Mouse (Mus musculus) midbrain, embryonic 13.5 days (tissue): ENCODE measurements around the gene Ubqln2. TPM values are rescaled to one million over a fixed set of nuclear protein-coding genes. Genes with fewer than 3 reads are reported as not detected.

Experiments used
- ATAC-seq: fragments of 200-750 bp; cut with Nextera tagmentation; 2 replicates; pipeline ENCODE4 v1.8.0; 2017; ENCODE audit warnings: mild to moderate bottlenecking, moderate TSS enrichment, moderate library complexity
- H3K27ac ChIP-seq: fragments of 300-500 bp; sonication (generic); 2 replicates; pipeline ENCODE4 v1.5.1; 2015; ENCODE audit warnings: inconsistent platforms, mild to moderate bottlenecking, moderate library complexity
- H3K27me3 ChIP-seq: fragments of 300-500 bp; sonication (generic); 2 replicates; pipeline ENCODE4 v1.6.1; 2015; ENCODE audit warnings: mild to moderate bottlenecking, inconsistent platforms
- H3K36me3 ChIP-seq: fragments of 300-500 bp; sonication (generic); 2 replicates; pipeline ENCODE4 v1.6.1; 2015; ENCODE audit warnings: mild to moderate bottlenecking, inconsistent platforms
- H3K4me1 ChIP-seq: fragments of 300-500 bp; sonication (generic); replicated peaks from 2 replicates; pipeline ENCODE4 v1.6.1; 2015; ENCODE audit warnings: inconsistent platforms
- H3K4me2 ChIP-seq: fragments of 300-500 bp; sonication (generic); replicated peaks from 2 replicates; pipeline ENCODE4 v1.6.1; 2015; ENCODE audit warnings: moderate library complexity, mild to moderate bottlenecking, inconsistent platforms
- H3K4me3 ChIP-seq: fragments of 300-500 bp; sonication (generic); replicated peaks from 2 replicates; pipeline ENCODE4 v1.5.1; 2015; ENCODE audit warnings: mild to moderate bottlenecking, inconsistent platforms
- H3K9ac ChIP-seq: fragments of 300-500 bp; sonication (generic); replicated peaks from 2 replicates; pipeline ENCODE4 v1.6.1; 2015; ENCODE audit warnings: mild to moderate bottlenecking, inconsistent platforms
- H3K9me3 ChIP-seq: fragments of 300-500 bp; sonication (generic); 2 replicates; pipeline ENCODE4 v1.6.1; 2016; ENCODE audit warnings: mild to moderate bottlenecking, inconsistent platforms
- WGBS: fragments of 180-500 bp; shearing (Covaris S2); methylation state at CpG from one replicate; pipeline ENCODE4 v1.1.7; 2015; 5-methylcytosine and 5-hydroxymethylcytosine counted together
- polyA plus RNA-seq: library from polyadenylated mRNA; unstranded; fragments of >200 nt; fragmentation: Nextera tagmentation; extraction: Ambion mirVana; gene quantifications from 2 replicates; pipeline ENCODE4 v1.2.1, GENCODE M21; 2015

Gene Ubqln2
- polyA plus RNA-seq = 57.5 and 59.3 TPM in 2 replicates

DNA sequence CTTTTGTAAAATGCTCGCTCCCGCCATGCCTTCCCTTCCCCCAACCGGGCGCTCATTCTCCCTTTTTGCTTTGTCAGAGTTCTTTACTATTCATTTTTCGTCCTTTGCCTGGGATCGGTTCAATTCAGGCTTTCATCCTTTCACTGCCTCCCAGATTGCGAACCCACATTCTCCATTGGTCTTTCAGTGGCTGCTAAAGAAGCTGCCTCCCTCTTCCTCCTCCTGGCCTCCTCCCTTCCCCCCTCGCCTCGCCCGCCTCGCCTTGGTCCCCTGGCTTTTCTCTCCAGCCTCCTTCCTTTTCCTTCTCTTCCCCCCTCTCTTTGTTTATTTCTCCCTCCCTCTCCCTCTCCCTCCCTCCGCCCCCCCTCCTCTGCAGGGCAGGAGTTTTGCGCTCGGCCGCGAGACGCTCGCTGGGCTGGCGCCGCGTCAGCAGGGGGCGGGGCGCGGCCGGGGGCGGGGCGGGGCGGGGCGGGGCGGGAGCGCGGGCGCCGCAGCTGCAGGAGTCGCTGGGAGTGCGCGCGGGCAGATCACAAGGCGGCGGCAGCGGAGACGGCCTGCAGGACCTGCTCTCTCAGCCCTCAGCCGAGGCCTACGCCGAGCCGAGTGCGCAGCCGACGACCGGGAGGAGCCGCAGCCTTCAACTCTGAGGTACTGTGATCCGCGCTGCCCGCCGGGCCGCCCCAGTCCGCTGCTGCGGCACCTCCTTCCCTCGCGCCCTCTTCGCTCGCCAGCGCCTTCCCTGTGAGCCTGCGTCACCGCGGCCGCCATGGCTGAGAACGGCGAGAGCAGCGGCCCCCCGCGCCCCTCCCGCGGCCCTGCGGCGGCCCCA lies at the start of gene Ubqln2:
Ubqln2 (plus strand) TSS at position 540 of the 829 bp plus-strand sequence.
- Histone ChIP-seq H3K4me1 (peaks cover 7% of the 10 kb centered on the region), H3K36me3 (no peaks in the 10 kb centered on the region), H3K27me3 (no peaks in the 10 kb centered on the region), H3K27ac (peak within 1 kb of the TSS; percentile 96), H3K9ac (peak within 1 kb of the TSS; percentile 91), H3K9me3 (no peaks in the 10 kb centered on the region), H3K4me2 (peak within 1 kb of the TSS; percentile 74), H3K4me3 (peak within 1 kb of the TSS; percentile 74)
- WGBS = 23% methylated on average over 54 of the region's 76 CpGs
- ATAC-seq = peak; percentile 96

DNA sequence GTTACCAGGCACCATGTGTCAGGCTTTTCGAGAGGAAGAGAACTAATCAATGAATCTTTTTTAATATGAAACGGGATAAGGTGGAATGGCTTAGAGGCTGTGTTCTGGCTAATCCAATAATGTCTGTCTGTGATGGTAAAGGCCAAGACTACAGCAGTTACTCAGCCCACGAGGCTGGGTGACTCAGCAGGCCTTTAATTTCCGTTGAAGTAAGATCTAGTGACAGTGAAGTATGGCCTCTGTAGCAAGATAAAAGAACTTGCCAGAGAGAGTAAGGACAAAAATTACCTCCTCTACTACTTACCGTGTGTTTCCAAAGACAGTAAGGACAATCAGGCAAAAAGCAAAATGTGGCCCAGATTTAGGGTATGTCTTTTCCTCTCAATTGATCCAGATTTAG lies 46.1 kb upstream of the Ubqln2 start:
- Histone ChIP-seq H3K4me3 (no peak overlapping the region), H3K27ac (no peak overlapping the region), H3K27me3 (no peaks in the 10 kb centered on the region), H3K9me3 (no peaks in the 10 kb centered on the region), H3K4me1 (no peaks in the 10 kb centered on the region), H3K4me2 (no peak overlapping the region), H3K36me3 (no peaks in the 10 kb centered on the region), H3K9ac (no peak overlapping the region)
- WGBS = 75% methylated on average over 5 of the region's 5 CpGs
- no peak for ATAC-seq

DNA sequence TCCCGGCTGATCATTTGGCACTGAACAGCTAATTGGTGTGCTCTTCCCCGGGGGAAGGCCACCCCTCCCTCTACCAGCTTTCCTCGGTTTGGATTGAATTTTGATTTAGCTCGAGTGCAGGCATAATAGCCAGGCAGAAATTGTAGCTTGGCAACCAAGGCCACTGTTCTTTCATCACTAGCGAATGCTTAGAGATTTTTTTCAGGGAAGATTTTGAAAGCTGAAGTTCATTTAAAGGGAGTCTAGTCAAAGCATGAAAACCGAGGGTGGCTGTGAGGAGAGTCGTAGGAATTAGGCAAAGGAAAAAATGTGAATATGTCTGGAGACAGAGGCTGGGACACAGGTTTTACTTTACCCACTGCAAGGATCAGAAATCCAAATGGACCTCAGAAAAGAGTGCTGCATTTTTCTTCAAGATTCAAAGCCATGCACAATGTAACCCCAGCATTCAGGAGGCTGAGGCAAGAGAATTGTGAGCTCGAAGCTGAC lies 21.2 kb upstream of the Ubqln2 start:
- H3K27ac ChIP-seq = peak overlapping the region; percentile 86
- H3K27me3 ChIP-seq = no peaks in the 10 kb centered on the region
- H3K36me3 ChIP-seq = no peaks in the 10 kb centered on the region
- 26% methylated on average over 8 of the region's 8 CpGs for WGBS
- peak overlapping the region; percentile 28 for H3K4me2 ChIP-seq
- ATAC-seq = peak; percentile 83
- no peak overlapping the region for H3K4me3 ChIP-seq
- H3K4me1 ChIP-seq = 0 out of 2 replicates have a peak, but pooled peaks cover 3% of the 10 kb centered on the region
- no peaks in the 10 kb centered on the region for H3K9me3 ChIP-seq
- H3K9ac ChIP-seq = no peak overlapping the region

DNA sequence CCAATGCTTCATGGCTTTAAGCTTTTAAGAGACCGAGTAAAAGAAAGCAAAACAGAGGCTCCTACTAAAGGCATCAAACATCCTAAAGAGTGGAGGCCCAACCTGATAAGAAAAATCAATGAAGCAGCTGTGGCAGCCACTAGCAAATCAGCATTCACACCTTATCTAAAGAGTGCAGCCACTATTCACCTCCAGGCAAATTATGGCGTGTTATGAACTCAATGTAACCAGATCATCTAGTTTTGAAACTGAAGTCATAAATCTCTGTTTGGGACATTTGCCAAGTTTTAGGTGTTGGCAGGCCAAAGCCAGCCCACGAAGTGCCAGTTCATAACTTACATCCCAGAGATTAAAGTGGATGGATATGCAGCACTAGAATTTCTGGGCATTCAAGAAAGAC lies 5.7 kb upstream of the Ubqln2 start:
- WGBS = 79% methylated on average over 3 of the region's 3 CpGs
- Histone ChIP-seq H3K4me2 (no peak overlapping the region), H3K27ac (no peak overlapping the region), H3K9ac (no peak overlapping the region), H3K4me1 (no peaks in the 10 kb centered on the region), H3K4me3 (no peak overlapping the region), H3K27me3 (no peaks in the 10 kb centered on the region), H3K9me3 (no peaks in the 10 kb centered on the region), H3K36me3 (no peaks in the 10 kb centered on the region)
- ATAC-seq = no peak

DNA sequence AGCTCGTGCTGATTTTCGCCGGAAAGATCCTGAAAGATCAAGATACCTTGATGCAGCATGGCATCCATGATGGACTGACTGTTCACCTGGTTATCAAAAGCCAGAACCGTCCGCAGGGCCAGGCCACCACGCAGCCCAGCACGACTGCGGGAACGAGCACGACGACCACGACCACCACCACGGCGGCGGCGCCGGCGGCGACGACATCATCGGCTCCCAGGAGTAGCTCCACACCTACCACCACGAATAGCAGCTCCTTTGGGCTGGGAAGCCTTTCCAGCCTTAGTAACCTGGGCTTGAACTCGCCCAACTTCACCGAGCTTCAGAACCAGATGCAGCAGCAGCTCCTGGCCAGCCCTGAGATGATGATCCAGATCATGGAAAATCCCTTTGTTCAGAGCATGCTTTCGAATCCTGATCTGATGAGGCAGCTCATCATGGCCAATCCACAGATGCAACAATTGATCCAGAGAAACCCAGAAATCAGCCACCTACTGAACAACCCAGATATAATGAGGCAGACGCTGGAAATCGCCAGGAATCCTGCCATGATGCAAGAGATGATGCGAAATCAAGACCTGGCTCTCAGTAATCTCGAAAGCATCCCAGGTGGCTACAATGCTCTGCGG lies 752 bp downstream of the Ubqln2 start:
- peaks cover 10% of the 10 kb centered on the region for H3K4me1 ChIP-seq
- peak overlapping the region; percentile 91 for H3K9ac ChIP-seq
- peak overlapping the region; percentile 74 for H3K4me3 ChIP-seq
- no peaks in the 10 kb centered on the region for H3K27me3 ChIP-seq
- peak overlapping the region; percentile 74 for H3K4me2 ChIP-seq
- no peaks in the 10 kb centered on the region for H3K9me3 ChIP-seq
- peak; percentile 15; the same call in 1 of the 2 replicates for ATAC-seq
- 33% methylated on average over 30 of the region's 30 CpGs for WGBS
- H3K36me3 ChIP-seq = no peaks in the 10 kb centered on the region
- H3K27ac ChIP-seq = peak overlapping the region; percentile 96

DNA sequence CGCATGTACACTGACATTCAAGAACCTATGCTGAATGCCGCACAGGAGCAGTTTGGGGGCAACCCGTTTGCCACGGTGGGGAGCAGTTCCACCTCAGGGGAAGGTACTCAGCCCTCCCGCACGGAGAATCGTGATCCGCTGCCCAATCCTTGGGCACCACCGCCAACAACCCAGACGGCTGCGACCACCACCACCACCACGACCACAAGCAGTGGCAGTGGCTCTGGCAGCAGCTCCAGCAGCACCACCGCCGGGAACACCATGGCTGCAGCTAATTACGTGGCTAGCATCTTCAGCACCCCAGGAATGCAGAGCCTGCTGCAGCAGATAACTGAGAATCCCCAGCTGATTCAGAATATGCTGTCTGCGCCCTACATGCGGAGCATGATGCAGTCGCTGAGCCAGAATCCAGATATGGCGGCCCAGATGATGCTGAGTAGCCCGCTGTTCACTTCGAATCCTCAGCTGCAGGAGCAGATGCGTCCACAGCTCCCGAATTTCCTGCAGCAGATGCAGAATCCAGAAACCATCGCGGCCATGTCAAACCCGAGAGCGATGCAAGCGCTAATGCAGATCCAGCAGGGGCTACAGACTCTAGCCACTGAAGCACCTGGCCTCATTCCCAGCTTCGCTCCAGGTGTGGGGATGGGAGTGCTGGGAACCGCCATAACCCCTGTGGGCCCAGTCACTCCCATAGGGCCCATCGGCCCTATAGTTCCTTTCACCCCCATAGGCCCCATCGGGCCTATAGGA lies 1.4 kb downstream of the Ubqln2 start:
- no peaks in the 10 kb centered on the region for H3K27me3 ChIP-seq
- H3K27ac ChIP-seq = peak overlapping the region; percentile 96
- H3K9ac ChIP-seq = peak overlapping the region; percentile 91
- WGBS = 29% methylated on average over 32 of the region's 32 CpGs
- no peaks in the 10 kb centered on the region for H3K36me3 ChIP-seq
- H3K4me3 ChIP-seq = peak overlapping the region; percentile 74
- H3K9me3 ChIP-seq = no peaks in the 10 kb centered on the region
- ATAC-seq = no peak
- peaks cover 10% of the 10 kb centered on the region for H3K4me1 ChIP-seq
- H3K4me2 ChIP-seq = peak overlapping the region; percentile 74

DNA sequence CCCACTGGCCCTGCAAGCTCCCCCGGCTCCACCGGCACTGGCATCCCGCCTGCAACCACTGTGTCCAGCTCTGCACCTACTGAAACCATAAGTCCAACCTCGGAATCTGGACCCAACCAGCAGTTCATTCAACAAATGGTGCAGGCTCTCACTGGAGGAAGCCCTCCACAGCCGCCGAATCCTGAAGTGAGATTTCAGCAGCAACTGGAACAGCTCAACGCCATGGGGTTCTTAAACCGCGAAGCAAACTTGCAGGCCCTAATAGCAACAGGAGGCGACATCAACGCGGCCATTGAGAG lies 2.0 kb downstream of the Ubqln2 start:
- peaks cover 10% of the 10 kb centered on the region for H3K4me1 ChIP-seq
- WGBS = 25% methylated on average over 12 of the region's 12 CpGs
- peak overlapping the region; percentile 96 for H3K27ac ChIP-seq
- no peaks in the 10 kb centered on the region for H3K36me3 ChIP-seq
- H3K4me2 ChIP-seq = peak overlapping the region; percentile 74
- H3K27me3 ChIP-seq = no peaks in the 10 kb centered on the region
- H3K9ac ChIP-seq = peak overlapping the region; percentile 91
- no peaks in the 10 kb centered on the region for H3K9me3 ChIP-seq
- H3K4me3 ChIP-seq = peak overlapping the region; percentile 74
- ATAC-seq = no peak

DNA sequence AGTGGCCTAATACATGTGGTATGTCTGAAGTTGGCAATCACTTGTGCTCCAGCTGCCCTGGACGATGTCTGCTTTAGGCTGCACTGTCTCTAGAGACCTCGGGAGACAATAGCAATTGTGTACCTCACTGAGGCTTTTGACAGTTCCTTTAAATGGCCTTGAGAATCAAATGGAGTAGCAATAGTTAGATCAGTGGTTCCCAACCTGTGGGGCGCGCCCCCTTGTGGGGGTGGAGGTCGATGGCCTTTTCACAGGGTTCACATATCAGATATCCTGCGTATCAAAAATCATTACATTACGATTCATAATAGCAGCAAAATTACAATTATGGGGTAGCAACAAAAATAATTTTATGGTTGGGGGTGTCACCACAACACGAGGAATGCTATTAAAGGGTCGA lies 7.9 kb downstream of the Ubqln2 start:
- Histone ChIP-seq H3K4me3 (no peak overlapping the region), H3K9ac (no peak overlapping the region), H3K36me3 (no peaks in the 10 kb centered on the region), H3K4me1 (peaks cover 10% of the 10 kb centered on the region), H3K27me3 (no peaks in the 10 kb centered on the region), H3K4me2 (no peak overlapping the region), H3K27ac (no peak overlapping the region), H3K9me3 (no peaks in the 10 kb centered on the region)
- 44% methylated on average over 9 of the region's 9 CpGs for WGBS
- ATAC-seq = no peak

DNA sequence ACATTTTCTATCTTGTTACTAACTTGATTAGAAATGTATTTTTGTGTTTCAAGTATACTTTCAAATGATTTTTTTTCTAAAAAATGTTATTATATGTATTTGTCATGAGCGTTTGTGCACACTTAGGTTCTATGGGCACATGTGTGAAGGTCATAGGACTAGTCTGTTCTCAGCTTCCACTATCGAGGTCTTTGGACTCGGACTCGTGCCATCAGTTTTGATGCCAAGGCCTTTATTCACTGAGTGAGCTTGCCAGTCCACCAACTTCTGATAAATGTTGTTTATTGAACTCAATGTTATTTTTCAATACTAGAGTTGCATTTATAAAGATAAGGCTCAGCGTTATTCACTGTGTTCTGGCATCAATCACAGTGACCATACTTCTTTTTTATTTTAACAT lies 17.5 kb downstream of the Ubqln2 start:
- Histone ChIP-seq H3K4me3 (no peak overlapping the region), H3K4me1 (no peaks in the 10 kb centered on the region), H3K9ac (no peak overlapping the region), H3K27me3 (no peaks in the 10 kb centered on the region), H3K27ac (no peak overlapping the region), H3K36me3 (no peaks in the 10 kb centered on the region), H3K4me2 (no peak overlapping the region), H3K9me3 (no peaks in the 10 kb centered on the region)
- ATAC-seq = no peak
- 90% methylated on average over 5 of the region's 5 CpGs for WGBS

DNA sequence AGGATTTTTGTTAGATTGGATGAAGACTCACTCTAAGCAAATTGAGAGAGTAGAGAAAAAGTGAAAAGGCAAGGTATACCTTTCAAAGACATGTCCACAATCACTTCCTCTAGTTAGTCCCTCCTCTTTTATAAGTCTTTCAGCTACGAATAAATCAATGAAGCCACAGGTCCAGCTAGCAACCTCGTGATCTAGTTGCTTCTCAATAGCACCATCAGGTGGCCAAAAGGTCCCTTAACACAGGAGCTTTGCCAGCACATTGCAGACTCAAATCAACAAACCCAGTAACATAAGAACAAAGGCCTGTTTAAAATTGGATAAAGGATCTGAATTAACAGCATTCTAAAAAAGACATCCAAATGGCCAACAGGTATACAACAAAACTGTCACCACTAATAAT lies 30.4 kb downstream of the Ubqln2 start:
- 13% methylated on average over 2 of the region's 2 CpGs for WGBS
- no peaks in the 10 kb centered on the region for H3K9me3 ChIP-seq
- H3K4me3 ChIP-seq = no peak overlapping the region
- ATAC-seq = peak; percentile 24; the same call in 1 of the 2 replicates
- H3K4me2 ChIP-seq = no peak overlapping the region
- no peaks in the 10 kb centered on the region for H3K4me1 ChIP-seq
- no peak overlapping the region for H3K27ac ChIP-seq
- H3K27me3 ChIP-seq = no peaks in the 10 kb centered on the region
- H3K9ac ChIP-seq = no peak overlapping the region
- H3K36me3 ChIP-seq = no peaks in the 10 kb centered on the region
